Mouse (Mus musculus) adrenal gland, adult 2 months (tissue): Measurements from ENCODE around the gene Alms1. TPM values are rescaled to one million over a fixed set of nuclear protein-coding genes. Genes with fewer than 3 reads are reported as not detected.

ENCODE experiments used
- microRNA-seq, 2 experiments: library from miRNA; unstranded; fragments of <30 nt; microRNA quantifications; one replicate each; pipeline ENCODE4 v1.2.0; 2021
- polyA plus RNA-seq: library from polyadenylated mRNA; depleted of rRNA; stranded (reverse); fragments of >200 nt; gene quantifications from 2 replicates; pipeline ENCODE4 v1.2.3, GENCODE M21; 2012; rRNA removed
- total RNA-seq, 2 experiments: library from RNA; stranded (reverse); gene quantifications; 2 replicates each; pipeline ENCODE4 v1.2.3; 2021

Alms1 gene
- total and polyA plus RNA-seq, 3 experiments, result 0.39 to 8.5 (median 7.2) TPM

Small RNAs within 50 kb of the gene (microRNA-seq; reads per million reads assigned to microRNA genes)
- gene Gm27317, result 0 reads per million in 2 experiments

Other genes with a start within 250 kb of the Alms1 start
- 10 to 100 TPM; 22.7 to 47.7 TPM for gene Rab11fip5, start 212.9 kb upstream of the Alms1 start, total RNA-seq
- 33.7 and 35.4 TPM in 2 replicates for gene Rab11fip5, start 212.9 kb upstream of the Alms1 start, polyA plus RNA-seq
- not detected for gene Noto, start 163.6 kb upstream of the Alms1 start, total RNA-seq
- gene Noto, start 163.6 kb upstream of the Alms1 start, polyA plus RNA-seq, result not detected in 2 replicates
- 10 to 100 TPM; 33.1 to 36.3 TPM for gene Smyd5, start 155.5 kb upstream of the Alms1 start, total RNA-seq
- gene Smyd5, start 155.5 kb upstream of the Alms1 start, polyA plus RNA-seq, result 19.9 and 23.0 TPM in 2 replicates
- gene Cct7, start 136.0 kb upstream of the Alms1 start, total RNA-seq, result 100 to 1,000 TPM; 241 to 294 TPM
- 63.3 and 81.3 TPM in 2 replicates for gene Cct7, start 136.0 kb upstream of the Alms1 start, polyA plus RNA-seq
- gene Pradc1, start 135.6 kb upstream of the Alms1 start, total RNA-seq, result 10 to 100 TPM; 12.2 to 13.1 TPM
- gene Pradc1, start 135.6 kb upstream of the Alms1 start, polyA plus RNA-seq, result 26.7 and 28.1 TPM in 2 replicates
- gene Fbxo41, start 84.5 kb upstream of the Alms1 start, total RNA-seq, result under 1 TPM; 0.40 to 0.90 TPM
- 1.1 and 1.2 TPM in 2 replicates for gene Fbxo41, start 84.5 kb upstream of the Alms1 start, polyA plus RNA-seq
- gene Egr4, start 73.9 kb upstream of the Alms1 start, total RNA-seq, result not detected
- 0.06 TPM in 1 of 2 replicates, not detected in the other for gene Egr4, start 73.9 kb upstream of the Alms1 start, polyA plus RNA-seq
- 1 to 10 TPM; 2.6 to 5.0 TPM for gene Nat8f7, start 125.7 kb downstream of the Alms1 start, total RNA-seq
- 1.6 and 1.7 TPM in 2 replicates for gene Nat8f7, start 125.7 kb downstream of the Alms1 start, polyA plus RNA-seq
- under 1 TPM in 1 of 2 experiments, not detected in 1; 0.66 TPM for gene Nat8f3, start 178.2 kb downstream of the Alms1 start, total RNA-seq
- gene Nat8f3, start 178.2 kb downstream of the Alms1 start, polyA plus RNA-seq, result 0.21 and 0.56 TPM in 2 replicates
- 1 to 10 TPM in 1 of 2 experiments, under 1 TPM in 1; 0.81 to 2.8 TPM for gene Nat8f6, start 233.4 kb downstream of the Alms1 start, total RNA-seq
- gene Nat8f6, start 233.4 kb downstream of the Alms1 start, polyA plus RNA-seq, result 0.87 and 1.4 TPM in 2 replicates
- gene Nat8f5, start 233.4 kb downstream of the Alms1 start, total RNA-seq, result 1 to 10 TPM; 5.7 to 9.7 TPM
- gene Nat8f5, start 233.4 kb downstream of the Alms1 start, polyA plus RNA-seq, result 1.1 and 2.3 TPM in 2 replicates
- 1 to 10 TPM; 1.8 to 8.2 TPM for gene Nat8, start 244.6 kb downstream of the Alms1 start, total RNA-seq
- 2.3 and 3.3 TPM in 2 replicates for gene Nat8, start 244.6 kb downstream of the Alms1 start, polyA plus RNA-seq